Mouse (Mus musculus): ENCODE measurements around the gene Kctd7. TPM values are rescaled to one million over a fixed set of nuclear protein-coding genes. Genes with fewer than 3 reads are reported as not detected.

Kctd7 gene
- polyA plus RNA-seq, 1 experiment from 2014 or later = 13.5 TPM

GRCm38 (mm10) chr5:130145961-130146360, 1.3 kb downstream of the Kctd7 start:
- H3K9ac ChIP-seq (replicated peaks) = peak overlapping the region; percentile 81; the same call in 1 of the 2 replicates
- H3K9me3 ChIP-seq = no peaks in the 10 kb centered on the region
- no peaks in the 10 kb centered on the region for H3K27me3 ChIP-seq
- H3K36me3 ChIP-seq = peaks cover 29% of the 10 kb centered on the region; the same call in 1 of the 2 replicates
- ATAC-seq (replicated peaks) = no peak
- WGBS = 80% methylated on average over 8 of the region's 8 CpGs
- H3K27ac ChIP-seq (replicated peaks) = no peak overlapping the region
- H3K4me2 ChIP-seq (replicated peaks) = peak overlapping the region; percentile 85
- peaks cover 24% of the 10 kb centered on the region for H3K4me1 ChIP-seq
- H3K4me3 ChIP-seq = peak overlapping the region; percentile 68

- Histone ChIP-seq H3K27me3 (no peaks in the 10 kb centered on the region), H3K4me2 (replicated peaks) (no peak overlapping the region), H3K36me3 (peaks cover 59% of the 10 kb centered on the region), H3K9ac (replicated peaks) (no peak overlapping the region), H3K9me3 (no peaks in the 10 kb centered on the region), H3K27ac (replicated peaks) (no peak overlapping the region), H3K4me1 (peaks cover 19% of the 10 kb centered on the region), H3K4me3 (no peak overlapping the region)
- no peak for ATAC-seq (replicated peaks)
- 88% methylated on average over 7 of the region's 7 CpGs for WGBS
Observed at GRCm38 (mm10) chr5:130149726-130150310, 5.2 kb downstream of the Kctd7 start.

- WGBS = 89% methylated on average over 2 of the region's 2 CpGs
- no peaks in the 10 kb centered on the region for H3K4me1 ChIP-seq
- no peak overlapping the region for H3K9ac ChIP-seq (replicated peaks)
- H3K4me3 ChIP-seq = no peak overlapping the region
- ATAC-seq (replicated peaks) = no peak
- no peak overlapping the region for H3K4me2 ChIP-seq (replicated peaks)
- no peaks in the 10 kb centered on the region for H3K27me3 ChIP-seq
- H3K36me3 ChIP-seq = peaks cover 43% of the 10 kb centered on the region
- no peaks in the 10 kb centered on the region for H3K9me3 ChIP-seq
- no peak overlapping the region for H3K27ac ChIP-seq (replicated peaks)
Observed at GRCm38 (mm10) chr5:130154286-130154685, 9.6 kb downstream of the Kctd7 start.

GRCm38 (mm10) chr5:130158545-130158944, 13.9 kb downstream of the Kctd7 start:
- H3K9ac ChIP-seq (replicated peaks) = no peak overlapping the region
- H3K4me1 ChIP-seq = no peaks in the 10 kb centered on the region
- WGBS = 82% methylated on average over 4 of the region's 4 CpGs
- peaks cover 8% of the 10 kb centered on the region; the same call in 1 of the 2 replicates for H3K36me3 ChIP-seq
- no peak overlapping the region for H3K4me2 ChIP-seq (replicated peaks)
- ATAC-seq (replicated peaks) = no peak
- H3K27me3 ChIP-seq = no peaks in the 10 kb centered on the region
- H3K9me3 ChIP-seq = no peaks in the 10 kb centered on the region
- H3K27ac ChIP-seq (replicated peaks) = no peak overlapping the region
- H3K4me3 ChIP-seq = no peak overlapping the region

- no peak overlapping the region for H3K4me3 ChIP-seq
- no peaks in the 10 kb centered on the region for H3K27me3 ChIP-seq
- H3K36me3 ChIP-seq = no peaks in the 10 kb centered on the region
- no peaks in the 10 kb centered on the region for H3K4me1 ChIP-seq
- no peak overlapping the region for H3K9ac ChIP-seq (replicated peaks)
- no peak overlapping the region for H3K27ac ChIP-seq (replicated peaks)
- no peak for ATAC-seq (replicated peaks)
- no peak overlapping the region for H3K4me2 ChIP-seq (replicated peaks)
- 55% methylated on average over 7 of the region's 7 CpGs for WGBS
- H3K9me3 ChIP-seq = no peaks in the 10 kb centered on the region
Observed at GRCm38 (mm10) chr5:130159761-130160201, 15.1 kb downstream of the Kctd7 start.

GRCm38 (mm10) chr5:130163670-130164069, 19.0 kb downstream of the Kctd7 start:
- H3K9ac ChIP-seq (replicated peaks) = no peak overlapping the region
- WGBS = 5% methylated on average over 7 of the region's 7 CpGs
- ATAC-seq (replicated peaks) = no peak
- H3K9me3 ChIP-seq = no peaks in the 10 kb centered on the region
- no peaks in the 10 kb centered on the region for H3K27me3 ChIP-seq
- no peaks in the 10 kb centered on the region for H3K36me3 ChIP-seq
- H3K4me3 ChIP-seq = no peak overlapping the region
- H3K4me1 ChIP-seq = no peaks in the 10 kb centered on the region
- no peak overlapping the region for H3K27ac ChIP-seq (replicated peaks)
- no peak overlapping the region for H3K4me2 ChIP-seq (replicated peaks)

- H3K4me3 ChIP-seq = no peak overlapping the region
- no peak overlapping the region for H3K4me2 ChIP-seq (replicated peaks)
- no peaks in the 10 kb centered on the region for H3K36me3 ChIP-seq
- no peak overlapping the region for H3K27ac ChIP-seq (replicated peaks)
- H3K9me3 ChIP-seq = no peaks in the 10 kb centered on the region
- H3K27me3 ChIP-seq = no peaks in the 10 kb centered on the region
- no peak overlapping the region for H3K9ac ChIP-seq (replicated peaks)
- H3K4me1 ChIP-seq = no peaks in the 10 kb centered on the region
- no peak for ATAC-seq (replicated peaks)
- WGBS = 70% methylated on average over 4 of the region's 4 CpGs
Observed at GRCm38 (mm10) chr5:130165213-130165612, 20.6 kb downstream of the Kctd7 start.

GRCm38 (mm10) chr5:130169109-130169508, 24.4 kb downstream of the Kctd7 start:
- H3K4me3 ChIP-seq = no peak overlapping the region
- H3K9ac ChIP-seq (replicated peaks) = no peak overlapping the region
- no peaks in the 10 kb centered on the region for H3K27me3 ChIP-seq
- H3K4me1 ChIP-seq = peaks cover 24% of the 10 kb centered on the region
- no peak overlapping the region for H3K27ac ChIP-seq (replicated peaks)
- H3K36me3 ChIP-seq = no peaks in the 10 kb centered on the region
- 74% methylated on average over 6 of the region's 6 CpGs for WGBS
- ATAC-seq (replicated peaks) = no peak
- H3K4me2 ChIP-seq (replicated peaks) = no peak overlapping the region
- H3K9me3 ChIP-seq = no peaks in the 10 kb centered on the region

GRCm38 (mm10) chr5:130170666-130171422, 26.2 kb downstream of the Kctd7 start:
- Histone ChIP-seq H3K4me2 (replicated peaks) (peak overlapping the region; percentile 71), H3K9me3 (no peaks in the 10 kb centered on the region), H3K27ac (replicated peaks) (peak overlapping the region; percentile 72), H3K36me3 (no peaks in the 10 kb centered on the region), H3K4me3 (peak overlapping the region; percentile 82), H3K4me1 (peaks cover 24% of the 10 kb centered on the region), H3K9ac (replicated peaks) (peak overlapping the region; percentile 77), H3K27me3 (no peaks in the 10 kb centered on the region)
- WGBS = 10% methylated on average over 6 of the region's 6 CpGs
- no peak; the same call in 1 of the 2 replicates for ATAC-seq (replicated peaks)

GRCm38 (mm10) chr5:130171423-130171954, 26.8 kb downstream of the Kctd7 start, which contains the start of gene Rabgef1:
Rabgef1 (plus strand) TSS chr5:130171798.
- Histone ChIP-seq H3K4me3 (peak within 1 kb of the TSS; percentile 82), H3K9ac (replicated peaks) (peak within 1 kb of the TSS; percentile 77), H3K4me1 (peaks cover 24% of the 10 kb centered on the region), H3K4me2 (replicated peaks) (peak within 1 kb of the TSS; percentile 71), H3K27ac (replicated peaks) (peak within 1 kb of the TSS; percentile 72), H3K9me3 (no peaks in the 10 kb centered on the region), H3K27me3 (no peaks in the 10 kb centered on the region), H3K36me3 (no peaks in the 10 kb centered on the region)
- 1% methylated on average over 49 of the region's 62 CpGs for WGBS
- peak; percentile 95 for ATAC-seq (replicated peaks)

GRCm38 (mm10) chr5:130171956-130172601, 27.4 kb downstream of the Kctd7 start:
- ATAC-seq (replicated peaks) = no peak; the same call in none of the 2 replicates
- Histone ChIP-seq H3K4me1 (peaks cover 24% of the 10 kb centered on the region), H3K4me3 (peak overlapping the region; percentile 82), H3K27ac (replicated peaks) (peak overlapping the region; percentile 72), H3K9ac (replicated peaks) (peak overlapping the region; percentile 77), H3K27me3 (no peaks in the 10 kb centered on the region), H3K9me3 (no peaks in the 10 kb centered on the region), H3K36me3 (no peaks in the 10 kb centered on the region), H3K4me2 (replicated peaks) (peak overlapping the region; percentile 53)
- 1% methylated on average over 46 of the region's 46 CpGs for WGBS

GRCm38 (mm10) chr5:130173012-130173411, 28.4 kb downstream of the Kctd7 start:
- no peaks in the 10 kb centered on the region for H3K9me3 ChIP-seq
- no peak for ATAC-seq (replicated peaks)
- 91% methylated on average over 4 of the region's 4 CpGs for WGBS
- H3K27me3 ChIP-seq = no peaks in the 10 kb centered on the region
- H3K4me2 ChIP-seq (replicated peaks) = peak overlapping the region; percentile 53
- H3K4me3 ChIP-seq = peak overlapping the region; percentile 82
- no peaks in the 10 kb centered on the region for H3K36me3 ChIP-seq
- H3K27ac ChIP-seq (replicated peaks) = no peak overlapping the region
- H3K9ac ChIP-seq (replicated peaks) = no peak overlapping the region
- peaks cover 24% of the 10 kb centered on the region for H3K4me1 ChIP-seq
